Mouse (Mus musculus): ENCODE data around the gene Cx3cl1.

The Cx3cl1 gene

DNA sequence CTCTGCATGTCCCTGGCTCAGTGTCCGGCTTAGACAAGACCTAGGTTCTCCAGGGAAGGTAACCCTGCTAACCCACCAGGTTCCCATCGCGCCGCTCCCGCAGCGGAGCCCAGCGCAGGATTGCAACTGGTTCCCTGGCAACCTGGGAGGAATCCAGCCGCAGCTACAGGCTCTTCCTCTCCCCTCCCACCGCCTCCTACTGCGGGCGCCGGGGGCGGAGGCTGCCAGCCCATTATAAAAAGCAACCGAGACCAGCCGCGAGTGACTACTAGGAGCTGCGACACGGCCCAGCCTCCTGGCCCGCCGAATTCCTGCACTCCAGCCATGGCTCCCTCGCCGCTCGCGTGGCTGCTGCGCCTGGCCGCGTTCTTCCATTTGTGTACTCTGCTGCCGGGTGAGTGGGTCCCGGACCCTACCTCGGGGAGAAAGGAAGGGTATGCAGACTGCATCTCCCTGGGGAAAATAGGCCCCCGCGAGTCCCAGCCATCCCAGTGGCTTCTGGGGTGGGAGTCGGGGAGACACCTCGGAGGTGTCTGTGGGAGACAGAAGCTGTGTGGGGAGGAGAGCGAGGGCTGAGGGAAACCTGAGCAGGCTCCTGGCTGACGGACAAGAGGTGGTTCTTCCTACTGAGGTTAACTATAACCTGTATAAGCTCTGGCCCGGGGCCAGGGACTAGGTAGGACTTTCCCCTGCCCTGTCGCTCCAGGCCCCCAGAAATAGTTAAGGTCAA, at the start of gene Cx3cl1:
Cx3cl1 (plus strand) TSS at position 69 of the 730 bp plus-strand sequence.
- DNase-seq (ENCODE audit: low spot score): peak; percentile 88

DNA sequence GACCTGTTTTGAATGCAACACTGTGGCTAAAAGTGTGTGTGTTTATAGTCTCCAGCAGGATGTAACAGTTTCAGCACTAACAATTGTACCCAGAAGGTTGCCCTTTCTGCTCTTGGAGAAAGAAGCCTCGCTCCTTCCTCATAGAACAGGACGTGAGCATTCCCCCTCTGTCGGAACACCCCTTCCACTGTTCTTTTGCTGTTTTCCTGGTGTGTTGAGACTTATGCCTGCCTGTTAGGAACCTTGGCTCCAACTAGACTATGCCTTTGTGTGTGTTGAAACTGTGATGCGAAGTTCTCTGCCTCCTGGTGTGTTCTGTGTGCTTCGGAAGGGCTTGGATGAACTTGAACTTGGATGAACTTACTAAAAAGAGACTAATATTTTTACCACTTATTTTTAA, 45.8 kb upstream of the Cx3cl1 start:
- DNase-seq (ENCODE audit: low spot score): no peak

DNA sequence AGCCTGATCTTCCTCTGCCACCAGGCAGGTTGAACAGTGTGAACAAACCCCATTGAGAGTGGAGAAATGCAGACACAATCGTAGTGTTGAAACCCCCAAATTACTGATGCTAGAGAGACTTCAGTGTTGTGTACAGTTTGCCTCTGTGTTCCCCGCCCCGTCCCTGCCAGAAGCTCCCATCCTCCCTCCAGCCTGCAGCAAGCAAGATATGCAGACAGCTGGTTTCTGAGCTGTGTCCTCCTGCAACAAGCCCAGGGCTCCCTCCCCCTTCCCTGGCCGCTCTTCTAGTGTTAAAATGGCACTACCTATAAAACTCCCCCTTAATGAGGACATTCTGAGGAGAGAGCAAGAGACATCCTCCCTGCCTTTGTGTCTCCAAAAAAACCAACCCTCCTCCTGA, 42.5 kb upstream of the Cx3cl1 start:
- no peak for DNase-seq (ENCODE audit: low spot score)

DNA sequence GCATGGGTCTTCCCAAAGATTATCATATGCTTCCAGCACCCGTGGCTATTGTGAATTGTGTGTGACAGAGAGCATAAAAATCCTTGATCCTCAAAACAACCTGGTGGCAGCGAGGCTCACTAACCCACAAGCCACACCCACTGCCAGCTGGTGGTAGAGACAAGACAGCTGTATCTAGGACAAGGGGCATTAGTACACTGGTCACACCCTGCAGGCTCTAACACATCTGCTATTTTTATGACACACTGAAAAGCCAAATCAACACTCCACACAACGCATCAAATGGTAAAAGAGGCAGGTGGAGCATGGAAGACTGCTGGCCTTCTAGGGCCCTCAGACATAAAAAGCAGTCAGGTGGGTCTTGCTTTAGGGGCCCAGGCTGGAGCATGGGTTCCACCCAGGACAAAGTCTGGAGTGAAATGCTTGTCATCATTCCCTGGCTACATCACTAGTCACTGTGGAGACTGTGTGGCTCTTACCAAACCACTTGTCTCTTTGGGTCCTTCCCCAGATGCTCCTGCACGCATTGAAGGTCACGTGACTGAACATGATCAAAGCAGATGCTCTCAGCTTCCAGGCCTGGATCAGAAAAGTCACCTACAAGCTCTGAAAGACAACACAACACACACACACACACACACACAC, 37.9 kb upstream of the Cx3cl1 start:
- DNase-seq (ENCODE audit: low spot score): no peak

DNA sequence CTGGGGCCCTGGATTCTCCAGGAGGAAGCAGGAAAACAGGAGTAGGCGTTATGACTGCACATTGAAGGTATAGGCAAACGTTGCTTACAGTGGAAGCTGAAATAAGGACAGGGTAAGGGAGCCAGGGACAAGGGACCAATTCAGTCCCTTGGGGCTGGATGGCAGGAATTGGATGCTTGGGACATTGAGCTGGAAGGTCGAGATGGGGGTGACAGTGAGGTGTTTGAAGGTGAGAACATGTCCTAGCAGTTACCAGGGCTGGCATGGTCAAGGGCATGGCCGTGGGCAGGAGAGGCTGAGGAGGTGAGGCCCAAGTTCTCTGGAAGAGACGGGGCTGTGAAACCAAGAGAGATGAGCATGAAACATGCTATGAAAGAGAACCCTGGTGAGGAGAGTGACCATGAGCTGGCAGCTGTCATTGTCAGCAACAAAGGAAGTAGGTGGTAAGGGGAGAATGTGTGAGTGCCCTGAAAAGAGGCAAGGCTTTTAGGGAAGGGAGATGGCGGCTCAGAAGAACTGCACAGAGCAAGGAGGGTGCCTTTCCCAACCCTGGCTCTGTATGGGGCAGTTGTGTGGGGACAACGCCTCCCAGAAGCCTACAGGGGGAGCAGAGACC, 37.0 kb upstream of the Cx3cl1 start:
- no peak for DNase-seq (ENCODE audit: low spot score)

DNA sequence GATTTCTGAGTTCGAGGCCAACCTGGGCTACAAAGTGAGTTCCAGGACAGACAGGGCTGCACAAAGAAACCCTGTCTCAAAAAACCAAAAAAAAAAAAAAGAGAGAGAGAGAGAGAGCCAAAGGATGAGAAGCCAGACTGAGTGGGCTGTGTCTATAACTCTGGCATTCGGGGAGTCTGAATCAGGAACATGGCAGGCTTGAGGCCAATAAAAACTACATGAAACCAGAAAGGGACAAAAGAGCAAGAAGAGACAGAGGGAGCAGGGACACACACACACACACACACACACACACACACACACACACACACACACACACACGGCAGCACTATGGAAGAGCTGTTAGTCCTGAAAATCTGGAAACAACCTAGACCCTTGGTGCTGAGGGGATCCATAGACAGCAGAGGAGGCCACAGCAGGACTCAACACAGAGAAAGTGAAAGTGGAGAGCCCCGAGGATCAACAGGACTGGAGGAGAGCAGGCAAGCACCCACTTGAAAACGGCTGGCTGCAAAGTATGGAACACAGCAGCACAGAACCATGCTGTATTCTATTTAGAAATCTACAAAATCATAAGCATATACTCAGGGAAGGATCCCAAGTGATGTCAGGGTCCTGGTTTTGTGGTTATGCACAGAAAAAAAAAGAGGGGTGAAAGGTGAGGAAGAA, 36.2 kb upstream of the Cx3cl1 start:
- DNase-seq (ENCODE audit: low spot score): no peak

DNA sequence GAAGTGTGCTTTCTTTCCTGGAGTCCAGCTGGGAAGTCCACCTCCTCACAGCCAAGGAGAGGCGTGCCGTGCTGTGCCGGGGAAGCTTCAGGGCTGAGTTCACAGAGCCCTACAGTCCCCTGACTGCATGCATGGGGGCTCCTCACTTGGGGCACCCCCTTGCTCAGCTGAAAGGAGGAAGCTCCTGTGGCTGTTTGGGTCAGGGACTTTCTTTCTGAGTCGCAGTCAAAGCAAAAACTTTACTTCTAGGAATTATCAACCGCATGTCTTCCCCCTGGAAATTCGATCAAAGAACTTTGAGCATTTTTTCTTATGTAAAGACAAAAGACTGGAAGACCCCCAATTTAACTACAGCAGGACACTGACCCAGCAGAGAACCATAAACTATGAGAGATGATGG, 32.0 kb upstream of the Cx3cl1 start:
- no peak for DNase-seq (ENCODE audit: low spot score)

DNA sequence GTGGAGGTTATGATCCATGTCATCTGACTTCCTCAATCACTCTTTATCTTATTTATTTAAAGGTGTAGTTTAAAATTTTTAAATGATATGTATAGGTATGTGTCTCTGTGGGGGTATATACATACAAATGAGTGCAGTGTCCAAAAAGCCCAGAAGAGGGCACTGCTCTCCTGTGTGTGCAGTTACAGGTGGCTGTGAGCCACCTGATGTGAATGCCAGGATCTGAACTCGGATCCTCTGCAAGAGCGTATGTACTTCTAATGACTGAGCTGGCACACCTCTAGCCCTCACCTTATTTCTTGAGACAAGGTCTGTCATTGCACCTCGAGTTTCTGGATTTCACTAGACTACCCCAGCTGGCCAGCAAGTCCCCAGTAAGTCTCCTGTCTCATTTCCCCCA, 31.2 kb upstream of the Cx3cl1 start:
- no peak for DNase-seq (ENCODE audit: low spot score)

DNA sequence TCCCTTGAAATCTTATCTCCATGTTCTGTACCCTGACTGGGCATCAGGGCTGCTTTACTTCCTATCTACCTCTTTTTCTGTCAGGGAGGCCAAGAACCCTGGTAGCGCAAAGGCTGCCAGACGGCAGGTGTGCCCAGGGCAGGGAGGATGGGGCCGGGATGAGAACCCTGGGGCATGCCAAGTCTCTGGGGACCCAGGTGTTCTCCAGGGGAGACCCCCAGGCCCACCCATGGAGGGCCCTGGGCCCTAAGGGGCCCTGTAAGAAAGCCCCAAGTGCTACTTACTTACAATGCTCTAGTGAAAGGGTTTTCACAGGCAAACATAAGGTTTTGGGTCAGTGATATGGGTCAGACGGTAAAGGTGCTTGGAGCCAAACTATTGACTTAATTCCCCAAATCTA, 30.1 kb upstream of the Cx3cl1 start:
- no peak for DNase-seq (ENCODE audit: low spot score)

DNA sequence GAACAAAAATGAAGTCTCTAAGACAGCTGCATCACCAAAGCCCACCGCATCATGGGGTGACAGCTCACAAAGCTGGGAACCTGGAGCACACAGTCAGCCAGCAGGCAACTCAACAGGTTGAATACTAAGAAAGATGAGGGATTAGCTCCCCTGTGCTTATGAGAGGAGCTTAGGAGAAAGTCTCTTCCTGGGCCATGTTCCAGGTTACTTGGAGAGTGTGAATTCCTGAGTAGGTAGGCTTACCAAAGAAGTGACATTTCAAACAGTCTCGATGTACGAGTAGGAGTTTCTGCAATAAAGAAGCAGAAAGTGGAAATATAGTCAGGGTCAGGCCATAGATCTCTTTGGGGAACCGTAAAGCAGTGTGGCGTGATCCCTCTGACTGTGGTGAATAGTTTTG, 27.3 kb upstream of the Cx3cl1 start:
- no peak for DNase-seq (ENCODE audit: low spot score)

DNA sequence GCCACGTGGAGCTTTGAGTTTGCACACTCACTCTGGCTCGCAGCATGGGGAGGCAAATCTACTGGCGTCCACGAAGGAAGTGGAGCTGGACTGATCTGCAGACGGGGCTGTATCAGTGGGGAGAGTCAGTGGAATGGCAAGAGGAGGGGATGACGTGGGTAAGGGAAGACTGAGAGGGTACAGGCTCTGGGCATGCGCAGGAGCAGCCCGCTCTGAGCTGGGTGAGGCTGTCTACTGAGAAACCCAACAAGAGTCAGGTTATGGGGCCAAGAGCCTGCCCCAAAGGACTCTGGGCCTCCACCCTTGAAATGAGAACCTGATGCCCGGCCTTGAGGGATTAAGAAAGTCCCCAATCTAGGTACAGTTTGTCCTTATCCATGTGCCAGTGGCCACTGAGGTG, 26.8 kb upstream of the Cx3cl1 start:
- no peak for DNase-seq (ENCODE audit: low spot score)

DNA sequence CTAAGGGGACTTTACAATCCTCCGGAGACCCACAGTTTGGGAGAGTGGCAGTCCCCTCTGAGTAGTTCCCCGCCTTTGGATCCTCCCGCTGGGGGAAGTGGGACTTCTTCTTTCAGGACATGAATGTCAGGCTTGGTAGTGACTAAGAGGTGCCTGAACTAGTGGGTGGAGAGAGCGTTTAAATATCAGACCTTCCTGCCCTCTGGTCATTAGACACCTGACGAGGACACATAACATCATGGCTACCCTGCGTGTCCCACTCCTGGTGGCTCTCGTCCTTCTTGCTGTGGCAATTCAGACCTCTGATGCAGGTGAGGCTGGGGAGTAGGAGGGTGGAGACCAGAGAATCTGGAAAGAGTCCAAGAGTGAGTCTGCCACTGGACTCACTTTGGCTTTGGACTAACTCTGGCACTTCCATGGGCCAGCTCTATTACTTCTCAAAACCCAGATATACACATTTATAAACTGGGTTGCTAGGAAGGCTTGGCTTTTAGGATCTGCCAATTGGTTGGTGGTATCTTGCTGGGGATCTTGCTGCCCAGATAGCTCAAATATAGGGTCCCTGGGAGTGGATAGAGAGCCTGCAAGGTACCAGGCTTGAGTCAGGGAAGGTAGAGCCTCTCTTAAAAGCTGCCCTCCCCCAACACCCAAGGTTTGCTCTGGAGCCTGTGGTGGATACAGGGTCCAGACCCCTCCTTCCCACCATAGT, 26.2 kb upstream of the Cx3cl1 start, which contains the start of gene Ccl22:
Ccl22 (plus strand) TSS at position 115 of the 709 bp plus-strand sequence.
- no peak for DNase-seq (ENCODE audit: low spot score)

DNA sequence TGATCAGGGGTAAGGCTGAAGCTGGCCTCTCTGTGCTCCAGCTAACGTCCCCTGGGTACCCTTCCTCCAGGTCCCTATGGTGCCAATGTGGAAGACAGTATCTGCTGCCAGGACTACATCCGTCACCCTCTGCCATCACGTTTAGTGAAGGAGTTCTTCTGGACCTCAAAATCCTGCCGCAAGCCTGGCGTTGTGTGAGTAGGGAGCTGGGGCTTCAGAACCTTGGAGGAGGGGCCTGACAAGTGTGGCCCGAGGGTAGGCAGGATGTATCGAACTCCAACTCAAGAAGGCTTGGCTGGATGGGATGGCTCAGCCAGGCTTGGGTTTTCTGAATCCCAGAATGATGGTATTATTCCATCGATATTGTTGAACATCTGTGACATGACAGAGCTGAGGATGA, 25.0 kb upstream of the Cx3cl1 start:
- DNase-seq (ENCODE audit: low spot score): no peak

DNA sequence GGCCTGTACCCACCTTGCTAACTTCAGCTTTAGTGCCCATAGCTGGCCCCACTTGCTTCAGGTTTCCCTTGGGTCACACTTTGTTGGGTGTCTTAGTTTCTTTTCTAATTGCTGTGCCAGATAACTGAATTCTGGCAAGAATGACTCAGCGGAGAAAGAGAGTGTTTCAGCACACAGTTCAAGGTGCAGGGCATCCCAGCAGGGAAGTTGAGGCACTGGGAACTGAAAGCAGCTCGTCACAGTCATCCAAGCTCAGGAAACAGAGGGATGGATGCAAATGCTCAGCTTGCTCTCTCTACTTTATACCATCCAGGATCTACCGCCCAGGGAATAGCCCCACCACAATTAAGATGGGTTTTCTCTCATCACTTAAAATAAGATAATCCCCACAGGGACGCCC, 23.4 kb upstream of the Cx3cl1 start:
- DNase-seq (ENCODE audit: low spot score): no peak

DNA sequence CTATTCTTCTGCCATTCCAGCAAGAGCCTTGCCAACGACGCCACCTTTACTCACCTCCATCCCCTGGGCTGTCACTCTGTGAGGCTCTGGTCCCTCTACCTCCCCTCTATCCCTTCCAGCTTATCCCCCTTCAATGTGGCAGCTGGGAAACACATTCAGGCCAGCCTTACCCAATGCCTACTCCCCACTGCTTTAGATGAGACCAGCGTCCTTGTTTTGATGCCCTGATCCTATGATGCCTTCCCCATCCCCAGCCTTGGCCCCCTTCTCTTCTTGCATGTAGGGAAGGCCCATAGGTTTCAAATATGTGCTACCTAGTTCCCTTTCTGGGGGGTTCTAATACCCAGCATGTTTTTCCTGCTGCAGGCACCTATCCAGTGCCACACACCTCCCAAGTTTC, 21.9 kb upstream of the Cx3cl1 start:
- DNase-seq (ENCODE audit: low spot score): no peak

DNA sequence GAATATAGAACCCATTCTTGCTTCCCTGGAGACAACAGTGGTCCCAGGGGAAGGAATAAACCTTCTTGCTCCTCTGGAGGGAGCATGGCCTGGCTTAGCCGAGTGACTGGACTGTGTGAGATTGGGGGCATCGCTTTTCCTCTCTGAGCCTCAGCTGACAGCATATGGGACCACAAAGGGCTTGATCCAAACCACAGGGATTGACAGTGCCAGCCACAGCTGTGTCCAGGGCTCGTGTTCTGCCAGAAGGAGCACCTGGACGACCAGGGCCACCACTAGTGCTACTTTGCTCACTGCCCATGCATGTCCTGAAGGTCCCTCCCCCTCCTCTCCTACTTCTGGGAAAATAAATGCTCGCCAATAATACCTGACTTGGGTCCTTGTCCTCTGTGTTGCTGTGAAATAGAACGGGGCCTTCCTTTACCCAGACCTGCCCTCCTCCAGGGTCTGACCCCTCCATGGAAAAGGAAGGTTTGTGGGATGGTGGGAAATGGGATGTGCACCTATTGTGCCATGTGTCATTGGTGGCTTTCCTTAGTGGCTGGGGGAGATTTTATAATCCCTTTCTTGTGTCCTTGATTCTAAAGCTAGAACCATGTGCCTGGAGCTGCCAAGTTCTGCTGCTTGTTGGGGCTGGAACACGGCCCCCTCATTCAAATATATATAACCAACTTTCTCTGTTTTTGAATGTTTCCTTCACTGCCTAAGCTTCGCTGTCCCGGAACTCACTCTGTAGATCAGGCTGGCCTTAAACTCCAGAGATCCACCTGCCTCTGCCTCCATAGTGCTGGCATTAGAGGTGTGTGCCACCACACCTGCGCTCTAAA, 20.6 kb upstream of the Cx3cl1 start:
- no peak for DNase-seq (ENCODE audit: low spot score)

DNA sequence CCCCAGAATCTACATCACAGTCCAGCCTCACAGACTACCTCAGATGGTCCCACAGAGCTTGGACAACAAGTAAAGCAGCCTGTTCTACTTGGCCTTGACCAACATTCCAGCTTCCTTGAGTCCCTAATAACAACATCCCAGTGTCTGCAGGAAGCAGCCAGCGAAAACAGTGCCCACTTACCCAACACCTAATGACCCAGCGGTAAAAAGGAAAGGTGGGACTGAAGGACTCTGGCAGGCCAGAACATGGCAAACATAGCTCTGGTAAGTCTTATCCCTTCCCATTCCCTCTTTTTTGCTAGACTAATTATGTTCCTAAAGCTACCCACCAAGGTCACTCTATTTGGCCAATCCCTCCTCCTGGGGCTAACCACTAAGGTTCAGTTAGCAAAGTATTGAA, 17.8 kb upstream of the Cx3cl1 start:
- DNase-seq (ENCODE audit: low spot score): no peak

DNA sequence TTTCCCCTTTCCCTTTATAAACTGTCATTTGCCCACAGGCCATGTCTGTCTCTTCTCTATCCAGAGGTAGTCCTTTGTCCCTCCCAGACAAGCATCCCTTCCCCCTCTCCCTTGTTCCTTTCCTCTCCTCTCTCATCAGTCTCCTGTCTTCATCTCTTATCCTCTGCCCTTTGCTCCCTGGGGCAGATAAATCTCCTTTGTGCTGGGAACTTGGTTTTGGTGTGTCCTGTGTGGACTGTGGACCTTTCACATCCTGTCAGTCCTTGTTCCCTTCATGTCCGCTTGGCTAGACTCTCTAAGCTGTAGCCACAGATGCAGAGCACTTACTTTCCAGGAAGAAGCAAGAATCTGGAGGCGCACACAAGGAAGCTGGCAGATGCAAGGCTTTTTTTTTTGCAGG, 17.3 kb upstream of the Cx3cl1 start:
- no peak for DNase-seq (ENCODE audit: low spot score)

DNA sequence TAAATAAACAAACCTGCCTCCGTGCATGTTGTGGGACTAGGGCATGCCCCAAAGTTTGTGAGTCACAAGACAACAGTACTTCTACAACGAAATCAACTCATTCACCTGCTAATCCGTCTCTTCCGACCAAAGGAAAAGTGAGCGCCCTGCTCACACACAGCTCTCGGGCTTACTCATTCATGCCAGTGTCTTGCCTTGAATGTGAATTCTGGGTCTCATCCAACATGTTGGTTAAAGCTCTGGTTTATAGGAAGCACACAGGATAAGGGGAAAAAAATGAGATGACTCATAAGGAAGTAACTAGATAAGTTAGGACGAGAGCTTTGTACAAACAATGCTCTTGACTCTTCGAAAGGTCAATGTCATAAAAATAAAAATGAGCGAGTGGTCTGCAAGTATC, 4.8 kb upstream of the Cx3cl1 start:
- no peak for DNase-seq (ENCODE audit: low spot score)

DNA sequence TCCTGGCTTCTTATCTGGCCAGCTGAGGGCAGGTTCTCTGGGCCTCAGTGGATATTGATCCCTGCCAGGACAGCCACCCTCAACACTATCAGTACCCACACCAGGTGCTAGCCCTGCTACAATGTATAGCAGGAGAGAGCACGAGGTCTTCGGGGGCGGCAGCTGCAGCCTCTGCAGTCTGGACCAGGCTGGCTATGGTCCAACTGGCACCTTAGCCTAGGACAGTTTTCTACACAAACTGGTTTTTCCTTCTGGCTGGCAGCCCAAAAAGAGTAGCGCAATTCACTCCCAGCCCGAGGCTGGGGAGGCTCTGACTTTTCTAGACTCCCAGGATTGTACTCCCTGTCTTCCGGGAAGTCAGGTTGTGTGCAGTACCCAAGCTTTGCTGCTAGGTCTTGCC, 864 bp upstream of the Cx3cl1 start:
- DNase-seq (ENCODE audit: low spot score): peak; percentile 43

DNA sequence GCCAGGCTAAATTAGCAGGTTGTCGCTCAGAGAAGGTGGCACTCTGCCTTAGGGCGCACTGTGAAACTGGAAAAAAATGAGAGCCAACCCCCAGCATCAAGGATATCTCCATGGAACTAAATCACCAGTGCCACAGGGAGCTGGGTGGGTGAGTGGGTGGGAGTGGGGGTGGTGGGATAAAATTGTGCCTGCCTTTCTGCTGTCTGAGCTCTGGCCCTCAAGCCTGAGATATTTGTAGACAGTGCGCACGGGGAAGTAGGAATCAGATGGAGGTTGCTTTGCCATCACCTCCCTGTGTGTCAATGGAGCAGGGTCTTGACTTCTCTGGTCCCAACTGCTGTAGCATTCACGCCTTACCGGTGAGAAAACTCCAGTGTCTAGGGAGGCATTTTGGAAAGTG, 1.2 kb downstream of the Cx3cl1 start:
- DNase-seq (ENCODE audit: low spot score): no peak

All from ovary, adult 18-20 months (tissue).